Mouse (Mus musculus) megakaryocyte, adult 5-6 weeks (primary cell): ENCODE data around the gene Olfr657. TPM values are rescaled to one million over a fixed set of nuclear protein-coding genes. Genes with fewer than 3 reads are reported as not detected.

ENCODE experiments used
- ATAC-seq: 2 replicates; pipeline ENCODE4 v1.8.0; 2016; ENCODE audit warnings: mild to moderate bottlenecking, inconsistent platforms; ENCODE audit not compliant: poor library complexity, severe bottlenecking
- total RNA-seq, 2 experiments: library from RNA; stranded (forward) in 1 of 2; stranded (reverse) in 1 of 2; fragments of 153-499, 151-499 nt in 1 of 2; fragments of 221-1000, 200-1000 nt in 1 of 2; gene quantifications; 2 replicates each; pipeline versions ENCODE4 v1.2.3 to v1.2.4; 2015 to 2017

The Olfr657 gene
- total RNA-seq (2015), result not detected in 2 replicates
- total RNA-seq (2017), result not detected in 2 replicates

- no peak for ATAC-seq
Observed at GRCm38 (mm10) chr7:104624494-104624893, at the start of gene Olfr657. Gene Olfr657, plus strand, starts transcription at chr7:104624794.

DNA sequence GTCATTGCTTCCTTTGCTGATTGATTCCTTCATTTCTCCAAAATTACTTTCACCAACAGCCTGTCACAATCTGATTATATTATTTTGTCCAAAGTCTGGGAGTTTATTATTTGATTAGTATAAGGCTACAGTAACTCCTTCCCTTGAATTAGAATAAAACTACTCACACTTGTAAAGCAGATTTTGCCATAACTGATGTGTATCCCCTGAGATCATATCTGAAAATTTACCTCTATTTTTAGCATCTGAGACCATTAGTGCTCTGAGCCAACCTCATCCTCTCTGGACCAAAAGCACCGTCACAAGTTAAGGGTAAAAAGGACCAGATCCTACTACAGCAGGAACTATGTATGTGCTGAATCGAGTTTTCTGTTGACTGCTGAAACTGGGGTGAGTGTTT is 47.6 kb upstream of the Olfr657 start, which contains the start of gene Olfr653:
Gene Olfr653, plus strand, starts transcription at position 301 of the 400 bp plus-strand sequence.
- no peak for ATAC-seq

- ATAC-seq, result no peak
Observed at GRCm38 (mm10) chr7:104580846-104581245, 43.7 kb upstream of the Olfr657 start.

- ATAC-seq, result no peak
Observed at GRCm38 (mm10) chr7:104581429-104581828, 43.2 kb upstream of the Olfr657 start.

- ATAC-seq, result no peak
Observed at GRCm38 (mm10) chr7:104586725-104587124, 37.9 kb upstream of the Olfr657 start, which contains the start of gene Olfr654. Gene Olfr654, plus strand, starts transcription at chr7:104587025.

DNA sequence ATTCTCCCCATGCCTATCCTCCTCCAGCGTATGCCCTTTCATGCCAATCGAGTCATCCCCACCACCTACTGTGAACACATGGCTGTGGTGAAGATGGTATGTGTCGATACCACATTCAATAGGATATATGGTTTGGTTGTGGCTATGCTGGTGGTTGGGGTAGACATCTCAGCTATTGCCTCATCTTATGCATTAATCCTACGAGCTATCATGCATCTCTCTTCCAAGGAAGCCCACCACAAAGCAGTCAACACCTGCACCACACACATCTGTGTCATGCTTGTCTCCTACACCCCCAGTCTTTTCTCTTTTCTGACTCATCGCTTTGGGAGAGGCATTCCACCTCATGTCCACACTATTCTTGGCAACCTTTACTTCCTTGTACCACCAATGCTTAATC is 36.3 kb upstream of the Olfr657 start:
- no peak for ATAC-seq

GRCm38 (mm10) chr7:104601679-104602078 is 22.9 kb upstream of the Olfr657 start, which contains the start of gene Olfr655:
Gene Olfr655, minus strand, starts transcription at chr7:104601779.
- no peak for ATAC-seq

- peak; percentile 93 for ATAC-seq
Observed at GRCm38 (mm10) chr7:104603173-104603572, 21.4 kb upstream of the Olfr657 start.

- peak; percentile 72 for ATAC-seq
Observed at GRCm38 (mm10) chr7:104604727-104605126, 19.9 kb upstream of the Olfr657 start.

DNA sequence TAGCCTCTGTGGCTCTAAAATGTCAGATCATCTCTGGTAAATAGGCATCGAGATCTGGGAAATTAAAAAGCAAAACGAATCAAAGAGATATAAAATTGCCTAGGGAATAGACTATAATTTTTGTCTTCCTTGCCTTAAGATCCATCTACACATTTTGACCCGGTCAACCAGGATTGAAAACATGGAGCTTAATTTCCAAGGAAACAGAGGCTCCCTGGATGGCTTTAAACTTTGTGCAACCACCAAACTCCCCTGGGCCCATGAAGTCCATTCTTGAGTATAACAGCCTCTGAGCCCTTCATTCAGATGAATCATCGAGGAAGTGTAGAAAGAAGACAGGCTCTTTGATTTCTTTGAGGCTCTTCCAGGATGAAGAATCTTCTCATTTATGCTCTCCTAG is 10.9 kb upstream of the Olfr657 start, which contains the start of gene Olfr656:
Gene Olfr656, plus strand, starts transcription at position 301 of the 400 bp plus-strand sequence.
- no peak for ATAC-seq

DNA sequence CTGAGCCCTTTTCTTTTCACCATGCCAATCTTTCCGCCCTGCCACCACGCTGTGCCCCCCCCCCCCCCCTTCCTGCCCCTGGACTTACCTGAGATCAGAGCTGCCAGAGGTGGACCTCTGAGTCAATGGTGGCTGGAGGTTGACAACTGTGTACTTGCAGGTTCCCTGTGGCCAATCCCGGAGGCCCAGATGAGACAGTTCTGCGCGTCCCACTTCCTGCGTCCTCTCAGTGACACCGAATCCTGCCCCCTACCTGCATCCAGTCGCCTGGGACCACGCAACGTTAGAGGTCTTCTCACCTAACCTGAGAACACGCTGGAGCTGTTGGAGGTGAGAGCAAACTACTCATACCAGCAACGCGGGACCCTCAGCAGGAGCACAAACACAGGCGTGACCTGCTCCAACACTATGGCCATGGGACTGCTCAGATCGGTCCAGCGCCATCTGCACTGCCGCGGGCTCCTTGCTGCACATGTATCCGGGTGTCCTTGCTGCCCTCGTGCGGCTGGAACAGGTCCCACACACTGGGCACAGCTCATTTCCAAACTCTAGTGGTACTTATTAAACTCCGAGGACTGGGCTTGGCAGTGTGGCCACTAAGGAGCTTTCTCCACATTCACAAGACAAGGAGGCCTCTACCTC is 22.4 kb downstream of the Olfr657 start, which contains the start of gene Olfr658:
Gene Olfr658, minus strand, starts transcription at position 465 of the 642 bp plus-strand sequence.
- ATAC-seq, result peak; percentile 99

- ATAC-seq, result no peak
Observed at GRCm38 (mm10) chr7:104666453-104666852, 41.9 kb downstream of the Olfr657 start, which contains the start of gene Olfr659. Gene Olfr659, plus strand, starts transcription at chr7:104666753.

- ATAC-seq, result no peak
Observed at GRCm38 (mm10) chr7:104686201-104686600, 61.6 kb downstream of the Olfr657 start, which contains the start of gene Olfr661. Gene Olfr661, plus strand, starts transcription at chr7:104686501.

Other genes starting within 250 kb of the Olfr657 start
- gene Trim30c, start 224.0 kb upstream of the Olfr657 start, total RNA-seq (2015), result 2.0 and 2.8 TPM in 2 replicates
- 3.9 and 5.7 TPM in 2 replicates for gene Trim30c, start 224.0 kb upstream of the Olfr657 start, total RNA-seq (2017)
- 113 and 121 TPM in 2 replicates for gene Trim30a, start 159.6 kb upstream of the Olfr657 start, total RNA-seq (2015)
- gene Trim30a, start 159.6 kb upstream of the Olfr657 start, total RNA-seq (2017), result 82.3 and 86.1 TPM in 2 replicates
- gene Trim30d, start 116.9 kb upstream of the Olfr657 start, total RNA-seq (2015), result 43.3 and 43.8 TPM in 2 replicates
- gene Trim30d, start 116.9 kb upstream of the Olfr657 start, total RNA-seq (2017), result 39.9 and 41.0 TPM in 2 replicates
- not detected in 2 replicates for gene Olfr651, start 74.7 kb upstream of the Olfr657 start, total RNA-seq (2015)
- not detected in 2 replicates for gene Olfr651, start 74.7 kb upstream of the Olfr657 start, total RNA-seq (2017)
- gene Olfr652, start 63.9 kb upstream of the Olfr657 start, total RNA-seq (2015), result not detected in 2 replicates
- gene Olfr652, start 63.9 kb upstream of the Olfr657 start, total RNA-seq (2017), result not detected in 2 replicates
- gene Olfr653, start 47.5 kb upstream of the Olfr657 start, total RNA-seq (2015), result not detected in 2 replicates
- not detected in 2 replicates for gene Olfr653, start 47.5 kb upstream of the Olfr657 start, total RNA-seq (2017)
- gene Olfr654, start 37.8 kb upstream of the Olfr657 start, total RNA-seq (2015), result not detected in 2 replicates
- gene Olfr654, start 37.8 kb upstream of the Olfr657 start, total RNA-seq (2017), result not detected in 2 replicates
- not detected in 2 replicates for gene Olfr655, start 23.0 kb upstream of the Olfr657 start, total RNA-seq (2015)
- gene Olfr655, start 23.0 kb upstream of the Olfr657 start, total RNA-seq (2017), result not detected in 2 replicates
- not detected in 2 replicates for gene Olfr656, start 10.8 kb upstream of the Olfr657 start, total RNA-seq (2015)
- gene Olfr656, start 10.8 kb upstream of the Olfr657 start, total RNA-seq (2017), result not detected in 2 replicates
- not detected in 2 replicates for gene Olfr658, start 22.5 kb downstream of the Olfr657 start, total RNA-seq (2015)
- gene Olfr658, start 22.5 kb downstream of the Olfr657 start, total RNA-seq (2017), result not detected in 2 replicates
- not detected in 2 replicates for gene Olfr659, start 42.0 kb downstream of the Olfr657 start, total RNA-seq (2015)
- not detected in 2 replicates for gene Olfr659, start 42.0 kb downstream of the Olfr657 start, total RNA-seq (2017)
- gene Olfr661, start 61.7 kb downstream of the Olfr657 start, total RNA-seq (2015), result not detected in 2 replicates
- gene Olfr661, start 61.7 kb downstream of the Olfr657 start, total RNA-seq (2017), result not detected in 2 replicates
- gene Usp17le, start 152.7 kb downstream of the Olfr657 start, total RNA-seq (2015), result not detected in 2 replicates
- not detected in 2 replicates for gene Usp17le, start 152.7 kb downstream of the Olfr657 start, total RNA-seq (2017)
- not detected in 2 replicates for gene Usp17lb, start 217.8 kb downstream of the Olfr657 start, total RNA-seq (2015)
- not detected in 2 replicates for gene Usp17lb, start 217.8 kb downstream of the Olfr657 start, total RNA-seq (2017)
- gene Usp17la, start 232.2 kb downstream of the Olfr657 start, total RNA-seq (2015), result not detected in 2 replicates
- gene Usp17la, start 232.2 kb downstream of the Olfr657 start, total RNA-seq (2017), result not detected in 2 replicates